Mouse (Mus musculus): ENCODE results near the gene Fut8.

Gene Fut8

DNA sequence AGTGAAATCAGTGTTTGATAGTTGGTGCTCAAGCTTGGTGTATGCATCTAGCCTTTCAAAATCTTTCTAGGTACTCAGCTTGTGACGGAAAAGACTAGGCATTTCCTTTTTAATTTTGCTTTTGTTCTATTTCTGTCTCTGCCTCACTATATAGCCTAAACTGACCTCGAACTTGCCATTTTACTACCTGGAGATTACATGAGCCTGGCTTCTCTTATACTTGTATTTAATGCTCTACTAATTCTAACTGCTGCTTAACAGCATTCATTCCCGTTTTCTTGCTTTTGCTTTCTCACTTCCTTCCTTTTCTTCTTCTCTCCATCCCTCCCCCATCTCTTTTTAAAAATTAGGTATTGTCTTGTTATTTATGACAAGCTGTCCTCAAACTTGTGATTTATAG lies 67.6 kb downstream of the Fut8 start:
- no peak for DNase-seq (ENCODE audit: low spot score in 2 of 2)

DNA sequence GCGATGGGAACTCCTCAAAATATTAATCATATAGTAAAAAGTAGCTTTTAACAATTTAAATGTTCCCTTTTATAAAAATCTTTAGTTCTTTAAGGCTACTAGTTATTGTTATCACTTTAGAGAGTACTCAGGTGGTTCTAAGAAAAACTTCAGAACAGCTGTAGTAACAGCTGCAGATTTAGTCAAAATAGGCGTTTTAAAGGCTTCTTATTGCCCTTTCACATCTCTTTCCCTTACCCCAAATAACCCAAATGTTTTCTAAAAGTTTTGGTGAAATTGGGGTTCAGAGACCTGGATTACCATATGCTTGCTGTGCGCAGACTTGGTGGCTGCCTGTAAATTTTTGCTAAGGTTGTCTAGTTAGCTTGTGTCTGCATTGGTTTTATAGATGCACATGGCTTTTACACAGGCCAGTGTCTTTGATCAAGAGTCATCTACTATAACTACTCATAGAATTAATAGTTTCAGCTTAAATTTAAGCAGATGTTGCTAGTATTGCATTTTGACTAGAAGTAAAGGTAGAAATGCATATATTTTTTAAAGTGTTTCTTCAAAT lies 68.9 kb downstream of the Fut8 start:
- no peak for DNase-seq (ENCODE audit: low spot score in 2 of 2)

DNA sequence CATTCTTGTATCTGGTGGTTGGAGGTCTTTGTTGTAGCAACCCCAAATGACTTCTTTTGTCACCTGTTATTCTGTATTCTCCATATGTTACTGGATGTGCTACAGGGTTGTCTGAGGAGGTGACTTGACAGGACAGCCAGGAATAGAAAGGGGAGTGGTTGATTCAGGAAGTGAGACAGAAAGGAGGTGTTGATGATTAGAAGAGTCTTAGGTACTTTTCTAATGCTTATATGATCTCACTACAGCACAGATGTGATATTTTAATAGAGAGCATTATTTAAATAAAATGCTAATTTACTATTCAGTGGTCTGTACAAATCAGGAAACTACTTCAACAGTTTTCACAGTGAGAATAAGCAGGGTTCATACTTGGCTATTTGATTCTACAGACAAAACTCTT lies 71.6 kb downstream of the Fut8 start:
- DNase-seq (ENCODE audit: low spot score in 2 of 2) = no peak

DNA sequence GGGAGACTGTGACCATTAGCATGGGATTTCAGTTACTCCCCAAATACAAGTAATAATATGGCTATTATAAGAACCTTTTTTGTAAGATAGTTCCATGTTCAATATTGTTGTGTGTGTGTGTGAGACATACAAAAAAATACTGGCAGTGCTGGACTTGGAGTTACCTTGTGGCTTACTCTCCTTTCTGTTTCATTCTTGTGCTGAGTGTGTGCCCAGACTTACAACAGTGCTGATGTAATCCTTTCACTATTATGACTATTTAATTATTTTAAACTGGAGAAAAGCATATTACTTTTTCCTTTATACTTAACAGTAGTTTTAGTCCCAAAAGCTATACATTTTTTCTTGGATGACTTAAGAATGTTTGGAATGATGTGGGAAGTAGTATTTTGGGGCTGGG lies 75.6 kb downstream of the Fut8 start:
- DNase-seq (ENCODE audit: low spot score in 2 of 2) = no peak

- no peak for DNase-seq (ENCODE audit: low spot score in 2 of 2)
Observed at GRCm38 (mm10) chr12:77324142-77324541, 86.2 kb downstream of the Fut8 start.

DNA sequence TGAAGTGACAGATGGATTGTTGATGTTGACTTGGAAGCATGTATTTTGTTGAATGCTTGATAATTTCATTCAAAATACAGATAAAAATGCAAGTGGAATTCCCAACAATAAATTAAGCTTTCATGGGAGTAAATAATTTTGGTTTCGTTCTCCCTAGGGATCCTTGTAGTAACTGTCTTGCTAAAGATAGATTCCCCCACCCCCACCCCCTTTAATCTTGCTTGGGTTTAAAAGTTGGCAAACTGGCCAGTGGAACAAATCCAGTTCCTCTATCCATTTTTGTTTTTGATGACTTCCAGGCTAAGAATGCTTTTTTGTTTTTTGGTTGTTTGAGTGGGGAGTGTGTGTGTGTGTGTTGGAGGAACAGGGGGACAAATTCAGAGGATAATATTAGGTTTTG lies 108.6 kb downstream of the Fut8 start:
- DNase-seq (ENCODE audit: low spot score in 2 of 2) = no peak

- no peak for DNase-seq (ENCODE audit: low spot score in 2 of 2)
Observed at GRCm38 (mm10) chr12:77349543-77349942, 111.6 kb downstream of the Fut8 start.

- no peak for DNase-seq (ENCODE audit: low spot score in 2 of 2)
Observed at GRCm38 (mm10) chr12:77415720-77416119, 177.8 kb downstream of the Fut8 start.

DNA sequence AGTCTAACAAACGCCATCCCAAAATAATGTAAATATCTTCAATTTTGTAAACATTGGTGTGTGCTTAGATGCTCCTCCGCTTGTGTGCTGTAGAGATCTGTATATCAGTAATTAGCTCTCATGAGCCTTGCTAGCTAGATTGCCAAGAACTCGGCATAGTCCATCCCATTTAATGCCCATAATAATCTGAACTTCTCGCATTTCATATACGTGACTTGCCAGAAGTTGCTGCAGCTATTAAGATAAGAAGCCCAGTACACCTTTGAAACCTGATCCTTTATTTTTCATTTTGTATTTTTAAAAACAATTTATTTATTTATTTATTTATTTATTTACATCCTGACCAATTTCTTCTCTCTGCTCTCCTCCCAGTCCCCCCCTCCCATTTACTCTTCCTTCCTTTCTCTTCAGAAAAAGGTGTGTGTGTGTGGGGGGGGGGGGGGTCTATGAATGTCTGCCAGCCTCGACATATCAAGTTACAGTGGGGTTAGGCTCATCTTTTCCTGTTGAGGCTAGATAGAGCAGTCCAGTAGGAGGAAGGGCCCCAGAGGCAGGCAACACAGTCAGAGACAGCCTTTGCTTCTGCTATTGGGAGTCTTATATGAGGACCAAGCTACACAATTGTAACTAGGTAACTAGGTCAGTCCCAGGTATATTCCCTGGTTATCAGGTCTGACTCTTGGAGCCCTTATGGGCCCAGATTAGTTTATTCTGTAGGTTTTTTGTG lies 183.9 kb downstream of the Fut8 start:
- no peak for DNase-seq (ENCODE audit: low spot score in 2 of 2)

DNA sequence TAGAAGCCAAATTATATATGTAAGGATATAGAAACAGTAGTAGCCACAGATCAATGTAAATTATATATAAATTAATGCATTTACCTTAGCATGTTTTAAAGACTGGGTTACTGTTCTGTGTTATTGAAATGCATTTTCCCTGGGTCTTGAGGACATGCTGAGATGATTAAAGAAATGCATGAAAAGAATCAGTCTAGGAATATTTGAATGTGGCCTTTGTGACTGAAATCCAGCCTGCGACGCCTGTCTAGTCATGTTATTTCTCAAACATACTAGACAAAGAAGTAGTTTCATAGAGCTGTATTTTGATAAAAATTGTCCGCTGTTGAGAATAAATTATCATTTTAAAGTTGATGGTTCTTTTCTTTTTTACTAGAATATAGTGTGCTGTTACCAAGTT lies 188.2 kb downstream of the Fut8 start:
- no peak for DNase-seq (ENCODE audit: low spot score in 2 of 2)

DNA sequence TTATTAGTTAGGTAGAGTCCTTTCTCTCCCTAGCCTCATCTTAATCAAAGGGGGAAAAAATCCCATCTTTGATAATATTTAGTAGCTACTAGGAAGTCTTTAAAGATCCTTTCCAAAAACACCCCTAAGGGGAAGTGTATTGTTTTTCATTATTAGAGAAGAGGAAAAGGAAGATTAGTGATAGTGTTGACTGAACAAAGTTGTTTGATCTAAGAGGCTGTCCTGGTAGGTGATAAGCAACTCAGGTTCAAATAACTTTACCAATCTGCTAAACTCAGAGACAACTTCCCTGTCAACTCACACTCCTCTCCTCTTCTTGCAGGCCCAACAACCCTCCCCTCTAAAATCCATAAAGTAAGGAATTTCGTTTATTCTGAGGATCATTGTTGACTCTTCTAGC lies 190.2 kb downstream of the Fut8 start:
- no peak for DNase-seq (ENCODE audit: low spot score in 2 of 2)

GRCm38 (mm10) chr12:77429381-77429780 lies 191.5 kb downstream of the Fut8 start:
- no peak for DNase-seq (ENCODE audit: low spot score in 2 of 2)

GRCm38 (mm10) chr12:77436733-77437132 lies 198.8 kb downstream of the Fut8 start:
- no peak for DNase-seq (ENCODE audit: low spot score in 2 of 2)

- DNase-seq (ENCODE audit: low spot score in 2 of 2) = no peak
Observed at GRCm38 (mm10) chr12:77450816-77451215, 212.9 kb downstream of the Fut8 start.

- no peak for DNase-seq (ENCODE audit: low spot score in 2 of 2)
Observed at GRCm38 (mm10) chr12:77466178-77466577, 228.3 kb downstream of the Fut8 start.

DNA sequence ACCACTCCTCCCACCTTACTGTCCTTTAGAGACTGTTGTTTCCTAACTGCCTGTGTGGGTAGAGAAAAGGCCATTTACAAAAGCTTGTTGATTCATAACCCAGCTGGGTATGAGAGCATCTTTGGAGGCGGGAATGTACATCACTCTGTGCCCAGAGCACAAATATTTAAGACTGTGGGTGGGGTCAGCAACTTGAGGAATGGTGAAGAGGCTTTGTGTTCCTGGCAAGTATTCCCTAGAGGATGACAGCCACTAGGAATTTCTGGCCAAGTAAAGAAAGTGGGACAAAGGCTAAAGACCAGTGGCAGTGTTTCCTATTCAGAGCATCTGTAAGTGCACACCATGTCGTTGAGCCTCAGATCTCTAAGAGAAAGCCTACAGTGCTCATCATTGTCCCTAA lies 242.0 kb downstream of the Fut8 start:
- no peak for DNase-seq (ENCODE audit: low spot score in 2 of 2)

- no peak for DNase-seq (ENCODE audit: low spot score in 2 of 2)
Observed at GRCm38 (mm10) chr12:77481153-77481552, 243.2 kb downstream of the Fut8 start.

GRCm38 (mm10) chr12:77481799-77482198 lies 243.9 kb downstream of the Fut8 start:
- no peak for DNase-seq (ENCODE audit: low spot score in 2 of 2)

GRCm38 (mm10) chr12:77483180-77483855 lies 245.4 kb downstream of the Fut8 start:
- no peak for DNase-seq (ENCODE audit: low spot score in 2 of 2)

- DNase-seq (ENCODE audit: low spot score in 2 of 2) = no peak
Observed at GRCm38 (mm10) chr12:77484761-77485160, 246.8 kb downstream of the Fut8 start.

GRCm38 (mm10) chr12:77491478-77491877 lies 253.6 kb downstream of the Fut8 start:
- no peak for DNase-seq (ENCODE audit: low spot score in 2 of 2)

DNA sequence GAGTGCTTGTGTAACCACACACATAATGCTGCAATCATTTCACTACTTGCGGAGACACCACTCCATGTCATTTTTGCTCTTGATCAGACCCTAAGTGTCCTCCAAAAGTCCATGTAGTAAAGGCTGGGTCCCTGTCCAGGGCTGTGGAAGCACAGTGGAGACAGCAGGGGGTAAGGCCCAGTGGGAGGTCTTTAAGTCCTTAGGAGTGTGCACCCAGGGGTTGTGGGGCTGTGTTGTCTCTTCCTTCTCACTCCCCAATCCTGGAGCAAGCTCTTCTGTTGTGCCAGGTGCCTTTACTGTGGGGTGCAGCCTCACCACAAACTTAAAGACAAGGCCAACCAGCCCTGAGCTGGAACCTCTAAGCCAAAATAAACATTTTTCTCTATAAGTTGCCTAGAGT lies 257.9 kb downstream of the Fut8 start:
- DNase-seq (ENCODE audit: low spot score in 2 of 2) = no peak

GRCm38 (mm10) chr12:77498153-77498552 lies 260.2 kb downstream of the Fut8 start:
- no peak for DNase-seq (ENCODE audit: low spot score in 2 of 2)
